Mouse (Mus musculus): Measurements from ENCODE around the gene Mblac1. TPM values are rescaled to one million over a fixed set of nuclear protein-coding genes. Genes with fewer than 3 reads are reported as not detected.
A peak's percentile ranks its signal among the peaks of the same experiment; 100 is the strongest.

The Mblac1 gene
- polyA plus RNA-seq, 1 experiment from 2014 or later: 11.2 TPM

GRCm38 (mm10) chr5:138229511-138229910 is 35.4 kb downstream of the Mblac1 start:
- no peak for ATAC-seq (ENCODE audit: low FRiP score, low TSS enrichment)
- H3K27ac ChIP-seq (ENCODE audit: low read length): no peak overlapping the region
- H3K9ac ChIP-seq (replicated peaks; ENCODE audit: low read length): no peak overlapping the region
- no peaks in the 10 kb centered on the region for H3K36me3 ChIP-seq (ENCODE audit: insufficient read depth, low read length)
- H3K4me1 ChIP-seq (ENCODE audit: insufficient read depth, low read length): peaks cover 5% of the 10 kb centered on the region
- 81% methylated on average over 3 of the region's 3 CpGs for WGBS
- H3K4me2 ChIP-seq (replicated peaks; ENCODE audit: low read depth, low read length): no peak overlapping the region
- no peak overlapping the region for H3K4me3 ChIP-seq (ENCODE audit: low read length)
- H3K9me3 ChIP-seq (ENCODE audit: low read length): no peaks in the 10 kb centered on the region
- H3K27me3 ChIP-seq (ENCODE audit: insufficient read depth, low read length): no peaks in the 10 kb centered on the region

GRCm38 (mm10) chr5:138233778-138234177 is 39.7 kb downstream of the Mblac1 start:
- Histone ChIP-seq H3K4me1 (ENCODE audit: insufficient read depth, low read length) (peaks cover 9% of the 10 kb centered on the region), H3K4me2 (replicated peaks; ENCODE audit: low read depth, low read length) (no peak overlapping the region), H3K27ac (ENCODE audit: low read length) (peak overlapping the region; percentile 89), H3K4me3 (ENCODE audit: low read length) (no peak overlapping the region), H3K9ac (replicated peaks; ENCODE audit: low read length) (no peak overlapping the region), H3K36me3 (ENCODE audit: insufficient read depth, low read length) (no peaks in the 10 kb centered on the region), H3K9me3 (ENCODE audit: low read length) (no peaks in the 10 kb centered on the region), H3K27me3 (ENCODE audit: insufficient read depth, low read length) (no peaks in the 10 kb centered on the region)
- ATAC-seq (ENCODE audit: low FRiP score, low TSS enrichment): peak; percentile 63; the same call in 1 of the 2 replicates
- WGBS: 55% methylated on average over 2 of the region's 2 CpGs

- Histone ChIP-seq H3K4me3 (ENCODE audit: low read length) (no peak overlapping the region), H3K36me3 (ENCODE audit: insufficient read depth, low read length) (no peaks in the 10 kb centered on the region), H3K9ac (replicated peaks; ENCODE audit: low read length) (no peak overlapping the region), H3K4me2 (replicated peaks; ENCODE audit: low read depth, low read length) (no peak overlapping the region), H3K27ac (ENCODE audit: low read length) (peak overlapping the region; percentile 89), H3K27me3 (ENCODE audit: insufficient read depth, low read length) (no peaks in the 10 kb centered on the region), H3K9me3 (ENCODE audit: low read length) (no peaks in the 10 kb centered on the region), H3K4me1 (ENCODE audit: insufficient read depth, low read length) (peaks cover 9% of the 10 kb centered on the region)
- no peak for ATAC-seq (ENCODE audit: low FRiP score, low TSS enrichment)
These were observed 40.1 kb downstream of the Mblac1 start for GRCm38 (mm10) chr5:138234224-138234623.

- Histone ChIP-seq H3K36me3 (ENCODE audit: insufficient read depth, low read length) (no peaks in the 10 kb centered on the region), H3K4me2 (replicated peaks; ENCODE audit: low read depth, low read length) (no peak overlapping the region), H3K27ac (ENCODE audit: low read length) (no peak overlapping the region), H3K9ac (replicated peaks; ENCODE audit: low read length) (no peak overlapping the region), H3K9me3 (ENCODE audit: low read length) (no peaks in the 10 kb centered on the region), H3K4me1 (ENCODE audit: insufficient read depth, low read length) (no peaks in the 10 kb centered on the region), H3K27me3 (ENCODE audit: insufficient read depth, low read length) (no peaks in the 10 kb centered on the region), H3K4me3 (ENCODE audit: low read length) (no peak overlapping the region)
- ATAC-seq (ENCODE audit: low FRiP score, low TSS enrichment): no peak
- 35% methylated on average over 2 of the region's 2 CpGs for WGBS
These were observed 47.4 kb downstream of the Mblac1 start for GRCm38 (mm10) chr5:138241511-138241910.

MicroRNAs encoded within 50 kb of the gene (microRNA counts, 519-probe panel; counts per million panel counts)
- microRNA mmu-miR-106b (4,449 counts per million, percentile 93 among the panel's probes with 10 or more counts), microRNA mmu-miR-25 (5,153 counts per million, percentile 97 among the panel's probes with 10 or more counts), microRNA mmu-miR-93 (4,456 counts per million, percentile 93 among the panel's probes with 10 or more counts)

Small RNA genes within 50 kb of the gene (microRNA-seq; reads per million reads assigned to microRNA genes)
- gene Mir106b (7,303 reads per million, percentile 94 among the genes with 10 or more reads in this experiment), gene Mir25 (738 reads per million, percentile 77 among the genes with 10 or more reads in this experiment), gene Mir93 (11,006 reads per million, percentile 95 among the genes with 10 or more reads in this experiment)

Other genes with a start within 250 kb of the Mblac1 start
- 0.04 TPM in 1 of 2 replicates, not detected in the other for gene Gjc3, start 231.2 kb upstream of the Mblac1 start, polyA plus RNA-seq (2015; fragmentation: Nextera tagmentation; extraction: Ambion mirVana)
- not detected in 2 replicates for gene Azgp1, start 212.8 kb upstream of the Mblac1 start, polyA plus RNA-seq (2015; fragmentation: Nextera tagmentation; extraction: Ambion mirVana)
- not detected in 2 replicates for gene Smok3a, start 173.1 kb upstream of the Mblac1 start, polyA plus RNA-seq (2015; fragmentation: Nextera tagmentation; extraction: Ambion mirVana)
- not detected in 2 replicates for gene Smok3b, start 172.9 kb upstream of the Mblac1 start, polyA plus RNA-seq (2015; fragmentation: Nextera tagmentation; extraction: Ambion mirVana)
- gene Smok3c, start 141.1 kb upstream of the Mblac1 start, polyA plus RNA-seq (2015; fragmentation: Nextera tagmentation; extraction: Ambion mirVana): not detected in 2 replicates
- gene Zkscan1, start 109.2 kb upstream of the Mblac1 start, polyA plus RNA-seq (2015; fragmentation: Nextera tagmentation; extraction: Ambion mirVana): 22.7 and 25.7 TPM in 2 replicates
- gene Zscan21, start 77.4 kb upstream of the Mblac1 start, polyA plus RNA-seq (2015; fragmentation: Nextera tagmentation; extraction: Ambion mirVana): 73.4 and 76.4 TPM in 2 replicates
- gene Zfp113, start 38.6 kb upstream of the Mblac1 start, polyA plus RNA-seq (2015; fragmentation: Nextera tagmentation; extraction: Ambion mirVana): 22.1 and 29.5 TPM in 2 replicates
- 348 and 375 TPM in 2 replicates for gene Cops6, start 33.2 kb upstream of the Mblac1 start, polyA plus RNA-seq (2015; fragmentation: Nextera tagmentation; extraction: Ambion mirVana)
- 26.1 and 29.5 TPM in 2 replicates for gene Ap4m1, start 22.3 kb upstream of the Mblac1 start, polyA plus RNA-seq (2015; fragmentation: Nextera tagmentation; extraction: Ambion mirVana)
- gene Mcm7, start 21.9 kb upstream of the Mblac1 start, polyA plus RNA-seq (2015; fragmentation: Nextera tagmentation; extraction: Ambion mirVana): 223 and 230 TPM in 2 replicates
- 104 and 109 TPM in 2 replicates for gene Taf6, start 6.9 kb upstream of the Mblac1 start, polyA plus RNA-seq (2015; fragmentation: Nextera tagmentation; extraction: Ambion mirVana)
- gene Cnpy4, start 6.8 kb upstream of the Mblac1 start, polyA plus RNA-seq (2015; fragmentation: Nextera tagmentation; extraction: Ambion mirVana): 64.7 and 67.0 TPM in 2 replicates
- 0.06 TPM in 2 replicates for gene Nxpe5, start 31.6 kb downstream of the Mblac1 start, polyA plus RNA-seq (2015; fragmentation: Nextera tagmentation; extraction: Ambion mirVana)
- 61.2 and 70.0 TPM in 2 replicates for gene Lamtor4, start 61.2 kb downstream of the Mblac1 start, polyA plus RNA-seq (2015; fragmentation: Nextera tagmentation; extraction: Ambion mirVana)
- 5.0 and 6.6 TPM in 2 replicates for gene BC037034, start 69.7 kb downstream of the Mblac1 start, polyA plus RNA-seq (2015; fragmentation: Nextera tagmentation; extraction: Ambion mirVana)
- gene Gal3st4, start 78.5 kb downstream of the Mblac1 start, polyA plus RNA-seq (2015; fragmentation: Nextera tagmentation; extraction: Ambion mirVana): 2.3 and 2.7 TPM in 2 replicates
- 0.15 and 0.28 TPM in 2 replicates for gene Gm43720, start 85.6 kb downstream of the Mblac1 start, polyA plus RNA-seq (2015; fragmentation: Nextera tagmentation; extraction: Ambion mirVana)
- gene Gpc2, start 85.7 kb downstream of the Mblac1 start, polyA plus RNA-seq (2015; fragmentation: Nextera tagmentation; extraction: Ambion mirVana): 31.2 and 32.8 TPM in 2 replicates
- 4.3 TPM in 2 replicates for gene Stag3, start 85.9 kb downstream of the Mblac1 start, polyA plus RNA-seq (2015; fragmentation: Nextera tagmentation; extraction: Ambion mirVana)
- 0.17 TPM in 1 of 2 replicates, not detected in the other for gene Pvrig, start 147.6 kb downstream of the Mblac1 start, polyA plus RNA-seq (2015; fragmentation: Nextera tagmentation; extraction: Ambion mirVana)
- gene Zfp157, start 247.2 kb downstream of the Mblac1 start, polyA plus RNA-seq (2015; fragmentation: Nextera tagmentation; extraction: Ambion mirVana): 35.3 and 44.1 TPM in 2 replicates

Measured in kidney, embryonic 16.5 days (tissue).